Mouse (Mus musculus) cerebellum, adult 2 months (tissue): ENCODE measurements at regions not wholly inside any gene's neighbourhood (a gene's known extent, or its start where the extent isn't known, plus 50 kb on each side); places are given as distances from the start of the nearest gene placed in this dataset.

Experiments
- CTCF ChIP-seq: fragments of 200-500 bp; IDR thresholded peaks from 2 replicates; pipeline ENCODE4 v1.5.1; 2011; ENCODE audit warnings: low read depth, mild to moderate bottlenecking, control low read depth, low read length, moderate library complexity, borderline replicate concordance; ENCODE audit not compliant: insufficient read depth
- POLR2A ChIP-seq: fragments of 200-500 bp; IDR thresholded peaks from 2 replicates; pipeline ENCODE4 v1.6.1; 2011; ENCODE audit warnings: low read length, control low read depth, borderline replicate concordance; ENCODE audit not compliant: insufficient read depth

DNA sequence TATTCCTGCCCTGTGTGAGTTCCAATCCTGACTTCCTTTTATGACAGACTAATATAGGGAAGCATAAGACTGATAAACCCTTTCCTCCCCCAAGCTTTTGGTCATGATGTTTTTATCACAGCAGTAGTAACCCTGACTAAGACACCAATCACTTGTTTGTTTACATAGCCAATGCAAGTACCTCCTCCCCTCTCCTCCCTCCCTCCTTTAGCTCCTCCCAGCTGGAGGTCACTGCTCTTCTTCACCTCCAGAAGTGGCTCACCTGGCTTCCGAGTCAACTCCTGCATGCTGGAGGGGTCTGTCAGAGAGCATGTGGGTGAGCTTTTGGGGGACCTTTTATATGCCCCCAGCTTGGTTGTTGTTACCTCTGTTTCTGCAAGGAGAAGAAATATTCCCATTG lies 67.3 kb upstream of the Vps8 start:
- TF ChIP-seq CTCF, result no peak
- no peak for TF ChIP-seq POLR2A
